Mouse (Mus musculus): ENCODE measurements around the gene Sh3bp5. TPM values are rescaled to one million over a fixed set of nuclear protein-coding genes. Genes with fewer than 3 reads are reported as not detected.

Gene Sh3bp5
- polyA plus RNA-seq, 1 experiment from 2014 or later: 29.7 TPM

GRCm38 (mm10) chr14:31399271-31399670 is 36.6 kb downstream of the Sh3bp5 start:
- Histone ChIP-seq H3K9me3 (ENCODE audit: low read length) (no peaks in the 10 kb centered on the region), H3K4me1 (ENCODE audit: insufficient read depth) (peaks cover 45% of the 10 kb centered on the region), H3K27me3 (ENCODE audit: insufficient read depth, low read length) (no peaks in the 10 kb centered on the region), H3K9ac (replicated peaks) (no peak overlapping the region), H3K4me3 (ENCODE audit: low read depth, low read length) (no peak overlapping the region), H3K27ac (ENCODE audit: low read depth) (no peak overlapping the region), H3K4me2 (ENCODE audit: low read depth, low read length) (no peak overlapping the region), H3K36me3 (replicated peaks; ENCODE audit: insufficient read depth, low read length) (peaks cover 18% of the 10 kb centered on the region)
- ATAC-seq (no peak), DNase-seq (no peak)
- 72% methylated on average over 3 of the region's 3 CpGs for WGBS (ENCODE audit: insufficient replicate concordance)
- TF ChIP-seq CTCF (IDR thresholded peaks at IDR 0.05; ENCODE audit: low read depth) (no peak), EP300 (IDR thresholded peaks at IDR 0.05; ENCODE audit: low read depth) (no peak)

DNA sequence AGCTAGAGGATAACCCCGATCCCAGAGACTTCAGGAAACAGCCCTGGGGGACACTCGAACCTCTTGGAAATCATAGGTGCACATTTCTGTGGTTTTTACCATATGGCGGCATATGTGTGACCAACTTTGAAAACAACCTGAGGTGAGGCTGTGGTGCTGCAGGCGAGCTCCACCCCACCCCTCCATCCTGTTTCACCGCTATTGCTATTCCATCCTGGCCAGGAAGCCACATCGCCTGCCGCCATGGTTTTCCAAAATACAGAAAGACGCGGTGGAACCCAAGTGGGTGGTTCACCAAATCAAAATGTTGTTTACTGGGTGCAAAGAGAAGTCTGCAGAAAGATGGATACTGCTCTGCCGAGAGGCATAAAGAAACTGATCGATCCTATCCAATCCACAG is 37.1 kb downstream of the Sh3bp5 start:
- ATAC-seq: no peak
- peaks cover 42% of the 10 kb centered on the region for H3K4me1 ChIP-seq (ENCODE audit: insufficient read depth)
- TF ChIP-seq CTCF (IDR thresholded peaks at IDR 0.05; ENCODE audit: low read depth) (no peak), EP300 (IDR thresholded peaks at IDR 0.05; ENCODE audit: low read depth) (no peak)
- no peaks in the 10 kb centered on the region for H3K9me3 ChIP-seq (ENCODE audit: low read length)
- DNase-seq: no peak
- H3K36me3 ChIP-seq (replicated peaks; ENCODE audit: insufficient read depth, low read length): peaks cover 18% of the 10 kb centered on the region
- H3K9ac ChIP-seq (replicated peaks): no peak overlapping the region
- 0 out of 2 replicates have a peak overlapping the region, but pooled peaks have one; percentile 87 for H3K27ac ChIP-seq (ENCODE audit: low read depth)
- no peak overlapping the region for H3K4me2 ChIP-seq (ENCODE audit: low read depth, low read length)
- H3K4me3 ChIP-seq (ENCODE audit: low read depth, low read length): no peak overlapping the region
- no peaks in the 10 kb centered on the region for H3K27me3 ChIP-seq (ENCODE audit: insufficient read depth, low read length)
- WGBS (ENCODE audit: insufficient replicate concordance): 85% methylated on average over 11 of the region's 11 CpGs

DNA sequence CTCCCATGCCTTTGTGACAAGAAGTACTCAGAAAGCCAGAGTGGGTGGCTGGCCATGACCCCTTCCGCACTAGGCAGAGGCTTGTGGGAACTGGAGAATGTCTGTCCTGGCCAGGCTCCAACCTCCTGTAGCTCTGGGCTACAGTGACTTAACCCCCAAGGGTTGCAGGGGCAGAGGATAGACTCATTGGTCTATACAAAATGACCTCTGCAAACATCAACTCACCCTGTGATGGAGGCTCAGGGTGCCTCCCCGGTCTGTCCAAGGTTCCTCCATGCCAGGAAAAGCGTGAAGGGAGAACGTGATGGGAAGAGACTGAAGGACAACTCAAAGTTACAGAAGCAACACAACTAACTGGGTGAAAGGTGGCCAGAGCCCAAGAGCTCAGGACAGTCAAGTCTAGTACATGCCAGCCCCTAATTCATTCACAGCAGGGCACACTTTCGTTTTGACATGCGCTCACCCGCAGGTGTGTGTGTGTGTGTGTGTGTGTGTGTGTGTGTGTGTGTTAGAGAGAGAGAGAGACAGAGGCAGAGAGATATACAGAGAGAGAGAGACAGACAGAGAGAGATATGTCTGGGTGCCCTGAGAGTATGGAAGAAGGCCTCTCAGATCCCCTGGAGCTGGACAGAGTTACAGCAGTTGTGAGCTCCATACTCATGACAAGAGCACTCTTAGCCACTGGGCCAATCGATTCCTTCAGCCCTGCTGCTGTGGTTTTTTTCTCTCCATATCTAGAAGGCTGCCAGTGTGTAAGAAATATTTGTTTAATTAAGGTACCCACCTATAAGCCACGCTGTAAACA is 37.9 kb downstream of the Sh3bp5 start:
- 70% methylated on average over 9 of the region's 9 CpGs for WGBS (ENCODE audit: insufficient replicate concordance)
- TF ChIP-seq EP300 (IDR thresholded peaks at IDR 0.05; ENCODE audit: low read depth) (no peak), CTCF (IDR thresholded peaks at IDR 0.05; ENCODE audit: low read depth) (no peak)
- peak overlapping the region; percentile 87 for H3K27ac ChIP-seq (ENCODE audit: low read depth)

GRCm38 (mm10) chr14:31397353-31397752 is 38.5 kb downstream of the Sh3bp5 start:
- Histone ChIP-seq H3K9ac (replicated peaks) (no peak overlapping the region), H3K4me3 (ENCODE audit: low read depth, low read length) (no peak overlapping the region), H3K4me2 (ENCODE audit: low read depth, low read length) (no peak overlapping the region), H3K4me1 (ENCODE audit: insufficient read depth) (peaks cover 31% of the 10 kb centered on the region), H3K36me3 (replicated peaks; ENCODE audit: insufficient read depth, low read length) (peaks cover 18% of the 10 kb centered on the region), H3K9me3 (ENCODE audit: low read length) (no peaks in the 10 kb centered on the region), H3K27ac (ENCODE audit: low read depth) (peak overlapping the region; percentile 87), H3K27me3 (ENCODE audit: insufficient read depth, low read length) (no peaks in the 10 kb centered on the region)
- WGBS (ENCODE audit: insufficient replicate concordance): 75% methylated on average over 12 of the region's 12 CpGs
- no peak for ATAC-seq
- no peak for DNase-seq
- TF ChIP-seq CTCF (IDR thresholded peaks at IDR 0.05; ENCODE audit: low read depth) (no peak), EP300 (IDR thresholded peaks at IDR 0.05; ENCODE audit: low read depth) (no peak)

More for the DNA sequence above, 37.9 kb downstream of the Sh3bp5 start:
- no peak for DNase-seq
- H3K4me3 ChIP-seq (ENCODE audit: low read depth, low read length): no peak overlapping the region
- H3K4me2 ChIP-seq (ENCODE audit: low read depth, low read length): peak overlapping the region; percentile 13; the same call in 1 of the 2 replicates
- H3K4me1 ChIP-seq (ENCODE audit: insufficient read depth): peaks cover 36% of the 10 kb centered on the region
- no peaks in the 10 kb centered on the region for H3K9me3 ChIP-seq (ENCODE audit: low read length)
- no peak overlapping the region for H3K9ac ChIP-seq (replicated peaks)
- no peaks in the 10 kb centered on the region for H3K27me3 ChIP-seq (ENCODE audit: insufficient read depth, low read length)
- ATAC-seq: peak; percentile 59
- peaks cover 18% of the 10 kb centered on the region for H3K36me3 ChIP-seq (replicated peaks; ENCODE audit: insufficient read depth, low read length)

- Histone ChIP-seq H3K4me1 (ENCODE audit: insufficient read depth) (peaks cover 22% of the 10 kb centered on the region), H3K27ac (ENCODE audit: low read depth) (peak overlapping the region; percentile 87; the same call in 1 of the 2 replicates), H3K4me2 (ENCODE audit: low read depth, low read length) (no peak overlapping the region), H3K9ac (replicated peaks) (no peak overlapping the region), H3K9me3 (ENCODE audit: low read length) (no peaks in the 10 kb centered on the region), H3K27me3 (ENCODE audit: insufficient read depth, low read length) (no peaks in the 10 kb centered on the region), H3K36me3 (replicated peaks; ENCODE audit: insufficient read depth, low read length) (peaks cover 18% of the 10 kb centered on the region), H3K4me3 (ENCODE audit: low read depth, low read length) (no peak overlapping the region)
- TF ChIP-seq CTCF (IDR thresholded peaks at IDR 0.05; ENCODE audit: low read depth) (no peak), EP300 (IDR thresholded peaks at IDR 0.05; ENCODE audit: low read depth) (no peak)
- DNase-seq: no peak
- ATAC-seq: no peak
- 72% methylated on average over 2 of the region's 2 CpGs for WGBS (ENCODE audit: insufficient replicate concordance)
Measured at GRCm38 (mm10) chr14:31396428-31396827, 39.5 kb downstream of the Sh3bp5 start.

DNA sequence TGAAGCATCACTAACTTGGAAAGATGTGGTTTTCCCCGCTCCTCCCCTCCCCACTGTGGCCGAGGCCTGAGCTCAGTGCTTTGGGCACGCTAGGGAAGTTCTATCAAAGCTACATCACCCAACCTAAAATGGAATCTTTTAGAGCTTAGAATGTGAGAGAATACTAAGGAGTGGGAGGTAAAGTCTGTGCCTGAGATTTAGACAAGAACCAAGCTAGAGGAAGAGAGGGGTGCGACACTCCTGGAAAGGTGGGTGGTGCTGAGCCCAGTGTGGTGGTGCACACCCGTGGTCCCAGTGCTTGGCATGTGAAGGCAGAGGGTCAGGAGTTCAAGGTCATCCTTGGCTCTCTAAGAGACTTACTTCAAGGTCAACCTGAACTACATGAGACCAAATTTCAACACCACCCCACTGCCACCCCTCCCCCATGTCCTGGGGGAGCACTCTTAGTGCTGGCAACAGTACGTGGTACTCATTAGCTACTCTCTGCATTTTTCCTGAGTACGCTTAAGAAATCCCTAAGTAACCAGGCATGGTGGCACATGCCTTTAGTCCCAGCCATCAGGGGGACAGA is 40.2 kb downstream of the Sh3bp5 start:
- ATAC-seq (no peak), DNase-seq (no peak)
- 89% methylated on average over 7 of the region's 7 CpGs for WGBS (ENCODE audit: insufficient replicate concordance)
- Histone ChIP-seq H3K4me3 (ENCODE audit: low read depth, low read length) (no peak overlapping the region), H3K27ac (ENCODE audit: low read depth) (no peak overlapping the region), H3K36me3 (replicated peaks; ENCODE audit: insufficient read depth, low read length) (peaks cover 18% of the 10 kb centered on the region), H3K4me2 (ENCODE audit: low read depth, low read length) (no peak overlapping the region), H3K27me3 (ENCODE audit: insufficient read depth, low read length) (no peaks in the 10 kb centered on the region), H3K9me3 (ENCODE audit: low read length) (no peaks in the 10 kb centered on the region), H3K9ac (replicated peaks) (no peak overlapping the region), H3K4me1 (ENCODE audit: insufficient read depth) (peaks cover 20% of the 10 kb centered on the region)
- TF ChIP-seq CTCF (IDR thresholded peaks at IDR 0.05; ENCODE audit: low read depth) (no peak), EP300 (IDR thresholded peaks at IDR 0.05; ENCODE audit: low read depth) (no peak)

All from liver, postnatal 0 days (tissue).